Mouse (Mus musculus) liver, adult (tissue): ENCODE measurements around the gene Hlcs.

Source experiments
- GATA4 ChIP-seq: IDR thresholded peaks from 2 replicates; pipeline ENCODE4 v1.6.1; 2014; ENCODE audit warnings: mild to moderate bottlenecking, low read length; ENCODE audit not compliant: insufficient replicate concordance

The Hlcs gene

DNA sequence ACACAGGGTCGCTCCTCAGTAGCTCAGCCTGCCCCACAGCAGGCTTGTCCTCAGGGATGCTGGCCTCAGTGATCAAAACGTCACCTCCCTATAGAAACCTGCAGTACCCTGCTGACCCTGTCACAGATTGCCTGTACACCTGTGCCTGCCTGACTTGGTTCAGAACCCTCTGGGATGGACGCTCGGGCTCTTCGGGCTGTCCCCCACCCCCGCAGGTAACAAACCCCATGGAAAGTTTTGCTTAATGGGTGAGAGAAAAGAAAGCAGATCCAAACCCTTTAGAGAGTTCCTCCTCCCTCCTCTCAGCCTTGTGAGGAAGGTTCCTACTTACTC, 10.2 kb downstream of the Hlcs start:
- no peak for TF ChIP-seq GATA4

DNA sequence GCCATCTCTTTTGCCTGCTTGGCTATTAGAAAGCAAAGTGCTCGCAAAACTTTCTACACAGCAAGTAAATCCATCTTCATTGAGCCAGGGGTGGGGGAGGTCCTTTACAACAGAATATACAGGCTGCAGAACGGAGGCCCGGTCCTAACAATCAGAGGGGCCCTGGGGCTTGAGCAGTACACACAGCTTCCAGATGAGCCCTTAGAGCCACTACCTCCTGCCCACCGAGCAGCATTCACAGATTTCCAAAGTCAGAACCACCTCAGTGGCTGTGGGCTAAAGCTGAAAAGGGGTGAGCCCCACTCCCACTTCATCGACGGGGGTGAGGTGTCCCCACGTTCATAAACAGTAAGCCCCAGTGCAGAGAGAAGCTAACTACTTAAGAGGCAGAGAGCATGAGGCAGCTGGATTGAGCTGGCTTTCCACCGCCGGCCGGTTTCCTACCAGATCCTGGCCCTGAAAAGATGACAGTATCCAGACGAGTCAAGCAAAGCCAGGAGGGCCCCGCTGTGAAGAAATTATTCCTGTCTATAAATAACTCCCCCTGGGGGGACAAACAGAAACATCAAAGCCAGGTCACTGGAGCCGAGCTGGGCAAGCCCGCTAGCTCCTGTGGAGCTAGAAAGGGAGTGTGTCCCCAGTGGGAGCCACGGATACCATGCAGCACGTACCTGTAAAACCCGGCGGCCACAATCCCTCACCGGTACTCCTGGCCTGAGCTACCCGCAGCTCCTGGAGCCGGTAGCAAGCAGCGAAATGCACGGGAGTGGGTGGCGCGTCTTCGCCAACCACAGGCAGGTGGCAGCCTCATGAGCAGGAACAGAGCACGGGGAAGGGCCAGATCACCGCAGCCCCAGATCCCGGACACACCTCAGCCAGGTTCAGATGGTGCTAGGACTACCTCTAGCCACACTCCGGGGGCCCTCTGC, 10.8 kb downstream of the Hlcs start:
- TF ChIP-seq GATA4, result no peak

DNA sequence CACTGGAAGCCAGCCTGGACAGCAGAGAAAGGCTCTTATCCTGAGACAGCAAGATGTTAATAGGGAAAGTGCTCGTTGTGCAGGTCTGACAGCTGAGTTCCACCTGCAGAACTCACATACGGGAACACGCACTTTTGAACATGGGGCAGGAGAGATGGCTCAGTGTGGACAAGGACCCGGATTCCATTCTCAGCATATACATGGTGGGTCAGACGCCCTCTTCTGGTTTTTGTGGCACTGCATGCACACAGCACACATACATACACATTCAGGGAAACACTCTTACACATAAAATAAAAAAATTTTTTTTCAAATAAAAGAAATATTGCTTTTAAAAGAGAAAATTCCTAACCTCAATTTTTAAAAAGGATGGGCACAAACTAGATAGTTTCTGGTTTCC, 11.7 kb downstream of the Hlcs start:
- TF ChIP-seq GATA4, result no peak

DNA sequence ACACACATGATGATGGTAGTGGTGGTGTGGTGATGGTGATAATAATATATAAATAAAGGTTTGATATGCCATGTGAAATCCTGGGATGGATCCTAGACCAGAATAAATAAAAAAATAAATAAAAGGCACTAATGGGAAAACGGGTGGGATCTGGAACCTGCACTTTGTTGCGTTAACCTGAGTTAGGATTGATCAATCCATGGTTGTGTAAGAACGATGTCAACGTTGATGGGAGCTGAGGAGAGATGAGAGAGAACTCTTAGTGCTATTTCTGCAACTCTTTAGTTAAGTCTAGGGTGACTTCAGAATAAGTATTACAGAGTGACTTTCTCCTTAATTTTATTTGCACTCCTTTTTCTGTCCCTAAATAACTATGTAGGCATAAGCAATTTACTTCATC, 12.2 kb downstream of the Hlcs start:
- TF ChIP-seq GATA4, result no peak

DNA sequence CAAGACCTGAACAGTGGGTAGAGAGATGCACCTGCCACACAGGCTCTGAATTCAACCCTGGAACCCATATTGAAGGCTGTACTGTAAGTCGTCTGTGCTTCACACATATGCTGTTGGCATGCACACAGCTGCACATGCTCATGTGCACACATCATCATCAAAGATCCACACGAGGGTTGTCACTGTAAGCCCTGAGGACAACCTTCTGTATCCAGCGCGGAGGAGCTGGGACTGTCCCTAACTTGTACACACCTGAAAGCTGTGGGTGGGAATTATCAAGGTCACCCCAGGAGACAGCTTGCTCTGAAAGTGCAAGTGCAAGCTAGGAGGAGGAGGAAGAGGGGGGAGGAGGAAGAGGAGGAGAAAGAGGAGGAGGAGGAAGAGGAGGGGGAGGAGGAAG, 14.2 kb downstream of the Hlcs start:
- no peak for TF ChIP-seq GATA4

DNA sequence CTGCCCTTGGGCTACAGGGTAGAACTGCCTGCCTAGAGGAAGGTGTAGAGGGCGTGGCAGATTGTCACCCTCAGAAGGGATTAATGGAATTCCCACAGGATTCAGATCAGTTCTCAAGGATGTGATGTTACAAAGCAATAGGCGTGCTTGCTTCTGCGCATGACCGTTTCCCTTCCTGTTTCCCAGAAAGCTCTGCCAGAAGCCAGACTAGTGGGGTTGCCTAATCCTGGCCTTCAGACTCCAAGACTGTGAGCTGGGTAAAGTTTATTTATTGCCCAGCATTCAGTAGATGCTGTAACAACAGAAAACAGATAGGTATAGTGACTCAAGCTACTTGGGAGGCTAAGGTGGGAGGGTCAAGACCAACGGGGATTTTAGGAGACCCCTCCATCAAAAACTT, 15.3 kb downstream of the Hlcs start:
- TF ChIP-seq GATA4, result no peak

DNA sequence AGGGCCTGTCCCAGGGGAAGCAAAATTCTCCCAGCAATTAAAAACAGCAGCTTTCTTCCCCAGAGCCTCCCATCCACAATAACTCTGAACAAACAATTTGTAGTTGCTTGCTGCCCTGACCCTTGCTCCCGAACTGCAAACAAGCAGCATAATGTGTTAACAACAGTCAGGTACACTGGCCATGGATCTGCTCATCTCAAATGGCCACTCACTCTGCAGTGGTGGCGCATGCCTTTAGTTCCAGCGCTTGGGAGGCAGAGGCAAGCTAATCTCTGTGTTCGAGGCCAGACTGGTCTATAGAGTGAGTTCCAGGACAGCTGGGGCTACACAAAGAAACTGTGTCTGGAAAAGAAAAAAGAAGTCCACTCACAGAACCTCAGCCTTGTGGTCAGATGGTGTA, 22.2 kb downstream of the Hlcs start:
- no peak for TF ChIP-seq GATA4

DNA sequence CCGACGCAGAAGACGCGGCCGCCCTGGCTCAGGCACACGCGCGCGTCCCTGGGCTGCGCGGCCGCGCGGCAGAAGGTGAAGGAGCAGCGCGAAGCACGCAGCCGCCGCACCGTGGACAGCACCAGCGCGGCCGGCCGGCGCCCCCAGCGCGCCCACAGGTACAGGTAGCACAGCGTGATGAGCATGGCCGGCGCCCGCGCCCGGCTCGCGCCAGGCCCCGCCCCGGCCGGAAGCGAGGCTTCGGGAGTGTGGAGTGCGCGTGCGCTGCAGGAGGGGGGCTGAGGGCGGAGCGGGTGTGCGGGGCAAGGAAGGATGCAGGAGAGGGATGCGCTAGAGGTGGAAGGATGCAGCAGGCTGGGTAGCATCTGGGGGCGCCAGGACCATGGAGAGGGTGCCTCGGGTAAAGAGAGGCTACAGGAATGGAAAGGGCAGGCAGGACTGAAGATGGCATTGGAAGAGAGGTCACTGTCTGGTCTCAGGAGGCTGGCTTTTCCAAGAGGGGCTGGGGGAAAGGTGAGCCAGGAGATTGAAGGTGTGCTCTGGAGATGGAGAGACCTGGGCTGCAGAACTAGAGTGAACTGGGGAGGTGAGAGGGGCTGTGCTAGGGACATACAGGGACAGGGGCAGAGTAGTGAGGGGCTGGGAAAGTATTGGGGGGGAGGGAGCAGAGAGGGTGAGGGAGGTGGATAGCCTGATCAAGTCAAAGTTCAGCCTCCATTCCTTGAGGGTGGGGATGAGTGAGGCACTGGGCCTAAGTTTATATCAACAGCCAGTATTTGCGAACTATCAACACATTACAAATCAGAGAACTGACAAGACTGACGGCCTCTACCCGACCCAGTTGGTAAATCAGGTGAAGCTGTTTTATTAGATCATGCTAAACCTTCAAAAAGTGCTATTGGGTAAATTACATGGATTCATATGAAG, 23.0 kb downstream of the Hlcs start:
- TF ChIP-seq GATA4, result no peak

DNA sequence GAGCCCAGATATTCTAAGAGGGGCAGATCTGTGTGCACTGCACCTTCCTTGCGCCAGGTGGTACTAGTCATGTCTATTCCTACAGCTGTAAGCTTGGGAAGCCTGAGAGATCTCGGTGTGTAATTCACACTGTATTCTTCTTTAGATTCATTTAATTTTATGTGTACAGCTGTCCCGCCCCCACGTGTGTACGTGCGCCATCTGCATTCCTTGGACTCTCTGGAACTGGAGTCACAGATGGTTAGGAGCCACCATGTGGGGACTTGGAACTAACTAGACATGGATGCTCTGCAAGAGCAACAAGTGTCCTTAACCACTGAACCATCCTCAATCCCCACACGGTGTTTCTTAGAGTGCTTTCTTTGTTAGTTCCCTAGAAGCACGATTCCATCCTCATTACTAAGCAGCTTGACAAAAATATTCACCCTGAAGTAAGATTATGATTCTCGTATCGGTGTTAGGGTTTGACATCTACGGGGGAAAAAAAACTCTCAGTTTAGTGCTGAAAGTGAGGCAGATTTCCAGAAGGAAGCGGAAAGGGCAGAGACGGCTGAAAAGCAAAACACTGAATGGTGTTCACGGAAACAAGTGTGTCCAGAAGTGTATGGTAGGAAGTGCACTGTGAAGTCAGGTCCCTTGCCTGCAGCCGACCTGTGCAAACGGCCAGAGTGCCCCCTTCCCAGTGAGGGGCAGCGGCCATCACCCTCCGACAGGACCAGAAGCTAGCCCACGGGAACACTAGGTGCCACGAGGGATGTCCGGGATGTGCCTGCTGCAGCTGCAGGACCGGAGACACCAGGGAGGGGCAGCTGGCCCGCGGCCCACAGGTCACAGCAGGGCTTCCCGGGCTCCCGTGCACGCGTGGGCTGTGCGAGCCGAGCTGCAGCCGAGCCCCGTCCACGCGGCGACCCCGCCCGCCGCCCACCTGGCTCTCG, 24.0 kb downstream of the Hlcs start:
- TF ChIP-seq GATA4, result no peak

DNA sequence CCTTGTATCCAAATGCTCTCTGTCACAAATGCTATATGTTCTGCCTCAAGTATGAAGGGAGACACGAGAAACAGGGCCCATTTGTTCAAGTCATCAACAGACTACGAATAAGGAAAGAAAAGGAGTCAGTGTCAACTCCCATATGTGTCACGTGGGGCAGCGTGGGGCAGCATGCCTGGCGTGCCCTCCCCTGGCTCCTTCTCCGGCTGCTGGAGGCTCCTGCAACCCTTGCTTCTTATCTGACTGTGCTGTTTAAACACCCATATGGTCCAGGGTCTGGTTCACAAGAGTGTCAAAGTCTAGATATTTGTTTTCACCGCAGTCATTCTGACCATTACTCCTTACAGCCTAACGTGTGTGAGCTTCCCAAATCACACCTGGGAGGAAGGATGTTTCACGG, 25.5 kb downstream of the Hlcs start:
- TF ChIP-seq GATA4, result no peak

DNA sequence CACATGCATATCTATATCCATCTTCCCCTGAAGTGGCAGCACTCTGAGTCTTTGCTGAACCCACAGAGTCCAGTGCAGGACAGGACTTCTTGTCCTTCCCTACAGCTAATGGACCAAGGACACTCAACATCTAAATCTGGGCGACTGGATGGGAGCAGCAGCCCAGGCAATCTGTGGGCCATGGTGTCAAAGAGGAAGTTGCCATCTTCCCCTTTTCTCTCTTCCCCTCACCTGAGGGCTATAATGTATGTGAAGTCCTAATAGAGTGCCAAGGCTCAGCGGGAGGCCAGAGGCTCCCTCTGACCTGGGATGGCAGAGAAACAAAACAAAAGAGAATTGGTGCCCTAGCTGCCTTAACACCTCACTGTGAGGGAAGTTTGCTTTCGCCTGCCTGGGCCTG, 29.4 kb downstream of the Hlcs start:
- no peak for TF ChIP-seq GATA4

DNA sequence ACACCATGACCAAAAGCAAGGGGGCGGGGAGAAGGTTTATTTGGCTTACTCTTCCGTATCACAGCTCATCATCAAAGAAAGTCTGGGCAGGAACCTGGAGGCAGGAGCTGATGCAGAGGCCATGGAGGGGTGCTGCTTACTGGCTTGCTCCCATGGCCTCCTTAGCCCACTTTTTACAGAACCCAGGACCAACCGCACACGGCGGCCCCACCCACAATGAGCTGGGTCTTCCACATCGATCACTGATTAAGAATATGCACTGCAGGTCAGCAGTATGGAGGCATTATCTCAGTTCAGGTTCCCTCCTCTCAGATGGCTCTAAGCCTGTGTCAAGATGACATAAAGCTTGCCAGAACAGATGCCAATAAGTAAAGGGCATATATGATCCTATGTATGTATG, 42.5 kb downstream of the Hlcs start:
- no peak for TF ChIP-seq GATA4

DNA sequence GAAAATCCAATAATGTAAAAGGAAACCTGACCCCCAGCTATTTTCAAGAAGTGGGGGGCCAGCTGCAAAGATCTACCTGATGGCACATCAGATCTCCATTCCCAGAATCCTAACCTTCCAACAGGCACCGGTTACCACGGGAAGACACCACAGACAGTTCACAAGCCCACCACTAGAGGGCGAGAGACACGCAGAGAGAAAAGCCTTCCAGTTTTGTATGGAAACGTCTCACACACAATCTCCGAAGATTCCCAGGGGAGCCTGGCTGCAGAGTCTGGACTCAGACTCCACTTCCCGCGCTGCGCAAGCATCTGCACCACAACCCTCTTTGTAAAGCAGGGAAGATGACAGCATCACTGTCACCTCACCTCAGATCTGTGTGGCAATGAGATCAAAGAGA, 43.7 kb downstream of the Hlcs start:
- no peak for TF ChIP-seq GATA4

DNA sequence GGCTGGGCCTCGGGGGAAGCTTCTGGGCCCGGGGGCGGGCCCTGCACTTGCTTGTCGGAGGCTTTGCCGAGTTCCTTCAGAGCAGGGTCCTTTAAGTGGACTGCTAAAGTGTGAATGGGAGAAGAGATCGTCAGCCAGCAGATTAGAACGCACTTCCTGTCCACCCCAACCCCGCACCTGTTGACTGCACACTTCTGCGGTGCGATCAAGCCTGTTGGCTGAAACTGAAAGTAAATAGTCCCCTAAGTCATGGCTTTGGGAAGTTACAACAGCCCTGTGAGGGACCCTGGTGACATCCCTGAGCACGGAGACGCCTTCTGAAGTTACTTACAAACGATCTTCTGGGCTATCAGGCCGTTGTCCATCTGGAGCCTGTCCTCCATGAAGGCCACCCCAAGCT, 45.2 kb downstream of the Hlcs start:
- no peak for TF ChIP-seq GATA4

DNA sequence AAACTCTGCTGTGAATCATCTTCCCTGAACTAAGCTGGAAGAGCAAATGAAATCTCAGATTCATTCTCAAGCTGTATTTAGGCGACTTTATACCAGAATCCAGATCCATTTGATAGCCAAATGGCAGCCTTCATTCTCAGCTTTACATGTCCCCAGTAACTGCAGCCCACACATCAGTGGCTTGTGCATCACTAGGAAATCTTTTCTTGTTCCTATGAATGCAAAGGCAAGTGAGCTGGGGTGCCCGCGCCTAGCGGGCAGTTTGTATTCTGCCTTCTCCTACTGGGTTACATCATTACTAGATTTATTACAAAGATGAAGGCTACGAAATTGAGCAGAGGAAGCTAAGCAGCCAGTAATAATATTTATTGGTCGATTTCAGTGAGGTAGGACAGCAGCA, 48.8 kb downstream of the Hlcs start:
- TF ChIP-seq GATA4, result no peak
